Mouse (Mus musculus) heart, embryonic 13.5 days (tissue): Measurements from ENCODE around the gene Ice1. TPM values are rescaled to one million over a fixed set of nuclear protein-coding genes. Genes with fewer than 3 reads are reported as not detected.

Experiments used
- ATAC-seq: fragments of 200-750 bp; cut with Nextera tagmentation; 2 replicates; pipeline ENCODE4 v1.8.0; 2017; ENCODE audit warnings: moderate TSS enrichment; ENCODE audit not compliant: insufficient number of reproducible peaks, low FRiP score, low TSS enrichment; ENCODE audit errors: extremely low read depth
- H3K27ac ChIP-seq: fragments of 300-500 bp; sonication (generic); replicated peaks from 2 replicates; pipeline ENCODE4 v1.5.1; 2015; ENCODE audit warnings: moderate library complexity, mild to moderate bottlenecking, inconsistent platforms
- H3K27me3 ChIP-seq: fragments of 300-500 bp; sonication (generic); replicated peaks from 2 replicates; pipeline ENCODE4 v1.6.1; 2015; ENCODE audit warnings: mild to moderate bottlenecking, inconsistent platforms
- H3K36me3 ChIP-seq: fragments of 300-500 bp; sonication (generic); 2 replicates; pipeline ENCODE4 v1.6.1; 2015; ENCODE audit warnings: mild to moderate bottlenecking, inconsistent platforms
- H3K4me1 ChIP-seq: fragments of 300-500 bp; sonication (generic); 2 replicates; pipeline ENCODE4 v1.6.1; 2015; ENCODE audit warnings: inconsistent platforms
- H3K4me2 ChIP-seq: fragments of 300-500 bp; sonication (generic); 2 replicates; pipeline ENCODE4 v1.6.1; 2015; ENCODE audit warnings: inconsistent platforms, mild to moderate bottlenecking, moderate library complexity
- H3K4me3 ChIP-seq: fragments of 300-500 bp; sonication (generic); 2 replicates; pipeline ENCODE4 v1.5.1; 2015; ENCODE audit warnings: moderate library complexity, mild to moderate bottlenecking, inconsistent platforms
- H3K9ac ChIP-seq: fragments of 300-500 bp; sonication (generic); 2 replicates; pipeline ENCODE4 v1.6.1; 2015; ENCODE audit warnings: inconsistent platforms, mild to moderate bottlenecking, moderate library complexity
- H3K9me3 ChIP-seq: fragments of 300-500 bp; sonication (generic); 2 replicates; pipeline ENCODE4 v1.6.1; 2016; ENCODE audit warnings: inconsistent platforms
- WGBS: fragments of 180-500 bp; shearing (Covaris S2); methylation state at CpG from one replicate; pipeline ENCODE4 v1.1.7; 2015; ENCODE audit warnings: mixed read lengths; 5-methylcytosine and 5-hydroxymethylcytosine counted together
- polyA plus RNA-seq: library from polyadenylated mRNA; unstranded; fragments of >200 nt; fragmentation: Nextera tagmentation; extraction: Ambion mirVana; gene quantifications from 2 replicates; pipeline ENCODE4 v1.2.1, GENCODE M21; 2015

Ice1 gene
- polyA plus RNA-seq, 1 experiment from 2014 or later: 11.2 TPM

- no peak for ATAC-seq
- Histone ChIP-seq H3K27me3 (no peaks in the 10 kb centered on the region), H3K4me3 (no peak overlapping the region), H3K9ac (no peak overlapping the region), H3K27ac (no peak overlapping the region), H3K4me1 (no peaks in the 10 kb centered on the region), H3K36me3 (peaks cover 100% of the 10 kb centered on the region), H3K9me3 (no peaks in the 10 kb centered on the region), H3K4me2 (no peak overlapping the region)
- WGBS: 90% methylated on average over 5 of the region's 5 CpGs
These were observed 32.1 kb downstream of the Ice1 start for GRCm38 (mm10) chr13:70605366-70605765.

- no peaks in the 10 kb centered on the region for H3K4me1 ChIP-seq
- no peak overlapping the region for H3K4me3 ChIP-seq
- H3K27me3 ChIP-seq: no peaks in the 10 kb centered on the region
- ATAC-seq: no peak
- H3K36me3 ChIP-seq: peaks cover 100% of the 10 kb centered on the region
- H3K4me2 ChIP-seq: no peak overlapping the region
- no peak overlapping the region for H3K9ac ChIP-seq
- no peak overlapping the region for H3K27ac ChIP-seq
- WGBS: 80% methylated on average over 8 of the region's 8 CpGs
- no peaks in the 10 kb centered on the region for H3K9me3 ChIP-seq
These were observed 32.7 kb downstream of the Ice1 start for GRCm38 (mm10) chr13:70604723-70605122.

GRCm38 (mm10) chr13:70601566-70601965, 35.9 kb downstream of the Ice1 start:
- Histone ChIP-seq H3K4me2 (no peak overlapping the region), H3K9me3 (no peaks in the 10 kb centered on the region), H3K9ac (no peak overlapping the region), H3K36me3 (peaks cover 93% of the 10 kb centered on the region), H3K4me1 (no peaks in the 10 kb centered on the region), H3K4me3 (no peak overlapping the region), H3K27me3 (no peaks in the 10 kb centered on the region), H3K27ac (no peak overlapping the region)
- ATAC-seq: no peak
- WGBS: 88% methylated on average over 1 of the region's 1 CpGs

- Histone ChIP-seq H3K9me3 (no peaks in the 10 kb centered on the region), H3K4me3 (no peak overlapping the region), H3K4me2 (no peak overlapping the region), H3K4me1 (no peaks in the 10 kb centered on the region), H3K36me3 (peaks cover 93% of the 10 kb centered on the region), H3K27me3 (no peaks in the 10 kb centered on the region), H3K27ac (no peak overlapping the region), H3K9ac (no peak overlapping the region; the same call in 1 of the 2 replicates)
- WGBS: 81% methylated on average over 12 of the region's 12 CpGs
- no peak for ATAC-seq
These were observed 37.3 kb downstream of the Ice1 start for GRCm38 (mm10) chr13:70599964-70600619.

- Histone ChIP-seq H3K36me3 (peaks cover 93% of the 10 kb centered on the region), H3K9me3 (no peaks in the 10 kb centered on the region), H3K27me3 (no peaks in the 10 kb centered on the region), H3K27ac (no peak overlapping the region), H3K9ac (no peak overlapping the region), H3K4me1 (no peaks in the 10 kb centered on the region), H3K4me3 (no peak overlapping the region), H3K4me2 (no peak overlapping the region)
- no peak for ATAC-seq
- WGBS: 83% methylated on average over 4 of the region's 4 CpGs
These were observed 38.5 kb downstream of the Ice1 start for GRCm38 (mm10) chr13:70598941-70599340.

- no peaks in the 10 kb centered on the region for H3K27me3 ChIP-seq
- no peak for ATAC-seq
- H3K27ac ChIP-seq: no peak overlapping the region
- H3K4me2 ChIP-seq: no peak overlapping the region
- H3K9me3 ChIP-seq: no peaks in the 10 kb centered on the region
- no peak overlapping the region for H3K4me3 ChIP-seq
- no peak overlapping the region for H3K9ac ChIP-seq
- no peaks in the 10 kb centered on the region for H3K4me1 ChIP-seq
- peaks cover 93% of the 10 kb centered on the region for H3K36me3 ChIP-seq
- WGBS: 95% methylated on average over 3 of the region's 3 CpGs
These were observed 40.5 kb downstream of the Ice1 start for GRCm38 (mm10) chr13:70596901-70597300.

GRCm38 (mm10) chr13:70590248-70590762, 47.1 kb downstream of the Ice1 start:
- 85% methylated on average over 7 of the region's 7 CpGs for WGBS
- ATAC-seq: no peak
- H3K36me3 ChIP-seq: peaks cover 98% of the 10 kb centered on the region

GRCm38 (mm10) chr13:70586969-70587368, 50.5 kb downstream of the Ice1 start:
- H3K27ac ChIP-seq: no peak overlapping the region
- H3K4me3 ChIP-seq: no peak overlapping the region
- no peak overlapping the region for H3K4me2 ChIP-seq
- no peak overlapping the region for H3K9ac ChIP-seq
- 77% methylated on average over 2 of the region's 2 CpGs for WGBS
- ATAC-seq: no peak
- no peaks in the 10 kb centered on the region for H3K4me1 ChIP-seq
- H3K27me3 ChIP-seq: no peaks in the 10 kb centered on the region
- H3K9me3 ChIP-seq: no peaks in the 10 kb centered on the region
- H3K36me3 ChIP-seq: peaks cover 73% of the 10 kb centered on the region

More at GRCm38 (mm10) chr13:70590248-70590762, 47.1 kb downstream of the Ice1 start:
- Histone ChIP-seq H3K9me3 (no peaks in the 10 kb centered on the region), H3K27ac (no peak overlapping the region), H3K9ac (no peak overlapping the region), H3K4me2 (no peak overlapping the region), H3K4me3 (no peak overlapping the region), H3K27me3 (no peaks in the 10 kb centered on the region), H3K4me1 (no peaks in the 10 kb centered on the region)

GRCm38 (mm10) chr13:70582517-70582916, 54.9 kb downstream of the Ice1 start:
- no peak overlapping the region for H3K27ac ChIP-seq
- WGBS: 32% methylated on average over 2 of the region's 2 CpGs
- no peaks in the 10 kb centered on the region for H3K27me3 ChIP-seq
- no peak for ATAC-seq
- H3K4me1 ChIP-seq: no peaks in the 10 kb centered on the region
- H3K4me3 ChIP-seq: no peak overlapping the region
- H3K9me3 ChIP-seq: no peaks in the 10 kb centered on the region
- H3K9ac ChIP-seq: no peak overlapping the region
- no peak overlapping the region for H3K4me2 ChIP-seq
- peaks cover 30% of the 10 kb centered on the region for H3K36me3 ChIP-seq

GRCm38 (mm10) chr13:70581509-70581908, 55.9 kb downstream of the Ice1 start:
- no peaks in the 10 kb centered on the region for H3K4me1 ChIP-seq
- 87% methylated on average over 4 of the region's 4 CpGs for WGBS
- H3K4me2 ChIP-seq: no peak overlapping the region
- peaks cover 20% of the 10 kb centered on the region for H3K36me3 ChIP-seq
- H3K9ac ChIP-seq: no peak overlapping the region
- H3K4me3 ChIP-seq: no peak overlapping the region
- H3K27me3 ChIP-seq: no peaks in the 10 kb centered on the region
- ATAC-seq: no peak
- no peak overlapping the region for H3K27ac ChIP-seq
- H3K9me3 ChIP-seq: no peaks in the 10 kb centered on the region

GRCm38 (mm10) chr13:70574216-70574615, 63.2 kb downstream of the Ice1 start:
- Histone ChIP-seq H3K4me2 (no peak overlapping the region), H3K9ac (no peak overlapping the region), H3K36me3 (no peaks in the 10 kb centered on the region), H3K27me3 (no peaks in the 10 kb centered on the region), H3K4me1 (no peaks in the 10 kb centered on the region), H3K27ac (no peak overlapping the region), H3K9me3 (no peaks in the 10 kb centered on the region), H3K4me3 (no peak overlapping the region)
- 57% methylated on average over 1 of the region's 1 CpGs for WGBS
- no peak for ATAC-seq

GRCm38 (mm10) chr13:70567889-70568288, 69.5 kb downstream of the Ice1 start:
- H3K27me3 ChIP-seq: no peaks in the 10 kb centered on the region
- H3K27ac ChIP-seq: no peak overlapping the region
- H3K9ac ChIP-seq: no peak overlapping the region
- H3K4me3 ChIP-seq: no peak overlapping the region
- no peak overlapping the region for H3K4me2 ChIP-seq
- WGBS: 71% methylated on average over 2 of the region's 2 CpGs
- ATAC-seq: no peak
- H3K4me1 ChIP-seq: no peaks in the 10 kb centered on the region
- no peaks in the 10 kb centered on the region for H3K36me3 ChIP-seq
- no peaks in the 10 kb centered on the region for H3K9me3 ChIP-seq
